Mouse (Mus musculus) testis, adult 2 months (tissue): ENCODE measurements around the gene Ppfia3. TPM values are rescaled to one million over a fixed set of nuclear protein-coding genes. Genes with fewer than 3 reads are reported as not detected.

ENCODE experiments used
- H3K27ac ChIP-seq: fragments of 200-500 bp; 2 replicates; pipeline ENCODE4 v1.5.1; 2012; ENCODE audit warnings: low read depth, low read length; ENCODE audit not compliant: control insufficient read depth, insufficient read depth
- H3K27me3 ChIP-seq: fragments of 200-500 bp; 2 replicates; pipeline ENCODE4 v1.6.1; 2012; ENCODE audit warnings: mild to moderate bottlenecking, low read length, moderate library complexity; ENCODE audit not compliant: control insufficient read depth, insufficient read depth
- H3K36me3 ChIP-seq: fragments of 200-500 bp; 2 replicates; pipeline ENCODE4 v1.6.1; 2012; ENCODE audit warnings: mild to moderate bottlenecking, low read length; ENCODE audit not compliant: control insufficient read depth, insufficient read depth
- H3K4me1 ChIP-seq: fragments of 200-500 bp; 2 replicates; pipeline ENCODE4 v1.6.1; 2012; ENCODE audit warnings: low read length; ENCODE audit not compliant: control insufficient read depth, insufficient read depth
- H3K4me3 ChIP-seq: fragments of 200-500 bp; 2 replicates; pipeline ENCODE4 v1.5.1; 2012; ENCODE audit warnings: low read depth, mild to moderate bottlenecking, low read length, moderate library complexity, mixed read lengths; ENCODE audit not compliant: control insufficient read depth
- CTCF ChIP-seq: fragments of 200-500 bp; IDR thresholded peaks from 2 replicates; pipeline ENCODE4 v1.5.1; 2012; ENCODE audit warnings: low read depth, mild to moderate bottlenecking, inconsistent platforms, low read length, moderate library complexity; ENCODE audit not compliant: control insufficient read depth, insufficient read depth, insufficient replicate concordance
- POLR2A ChIP-seq: fragments of 200-500 bp; IDR thresholded peaks from 2 replicates; pipeline ENCODE4 v1.6.1; 2012; ENCODE audit warnings: low read depth, mild to moderate bottlenecking, inconsistent platforms, low read length, moderate library complexity; ENCODE audit not compliant: control insufficient read depth
- polyA plus RNA-seq: library from polyadenylated mRNA; depleted of rRNA; stranded (reverse); fragments of >200 nt; gene quantifications from 2 replicates; pipeline ENCODE4 v1.2.3, GENCODE M21; 2012; rRNA removed

The Ppfia3 gene
- 1.1 and 1.2 TPM in 2 replicates for polyA plus RNA-seq

GRCm38 (mm10) chr7:45366652-45367019 is at the start of gene Ppfia3:
TSS of gene Ppfia3 (minus strand) at chr7:45367019.
- Histone ChIP-seq H3K27ac (peak within 1 kb of the TSS; percentile 50), H3K27me3 (no peaks in the 10 kb centered on the region; the same call in 1 of the 2 replicates), H3K36me3 (no peaks in the 10 kb centered on the region), H3K4me3 (peak within 1 kb of the TSS; percentile 86), H3K4me1 (peaks cover 49% of the 10 kb centered on the region)
- no peak for TF ChIP-seq CTCF
- no peak for TF ChIP-seq POLR2A

DNA sequence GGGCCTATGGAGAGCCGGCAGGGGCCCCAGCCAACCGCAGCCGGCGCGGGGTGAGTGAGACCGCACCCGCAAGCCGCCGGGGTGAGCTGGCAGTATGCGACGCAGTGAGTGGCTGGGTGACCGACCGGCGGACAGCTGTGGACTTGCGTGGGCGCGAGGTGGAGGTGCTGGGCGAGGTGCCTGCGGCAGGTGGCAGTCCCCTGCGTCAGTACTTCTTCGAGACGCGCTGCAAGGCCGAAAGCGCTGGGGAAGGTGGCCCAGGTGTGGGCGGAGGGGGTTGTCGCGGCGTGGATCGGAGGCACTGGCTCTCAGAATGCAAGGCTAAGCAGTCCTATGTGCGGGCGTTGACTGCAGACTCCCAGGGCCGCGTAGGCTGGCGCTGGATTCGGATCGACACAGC is 48.8 kb upstream of the Ppfia3 start:
- Histone ChIP-seq H3K36me3 (no peaks in the 10 kb centered on the region), H3K27ac (no peak overlapping the region), H3K27me3 (peaks cover 10% of the 10 kb centered on the region), H3K4me1 (peaks cover 38% of the 10 kb centered on the region), H3K4me3 (peak overlapping the region; percentile 72)
- no peak for TF ChIP-seq POLR2A
- no peak for TF ChIP-seq CTCF

DNA sequence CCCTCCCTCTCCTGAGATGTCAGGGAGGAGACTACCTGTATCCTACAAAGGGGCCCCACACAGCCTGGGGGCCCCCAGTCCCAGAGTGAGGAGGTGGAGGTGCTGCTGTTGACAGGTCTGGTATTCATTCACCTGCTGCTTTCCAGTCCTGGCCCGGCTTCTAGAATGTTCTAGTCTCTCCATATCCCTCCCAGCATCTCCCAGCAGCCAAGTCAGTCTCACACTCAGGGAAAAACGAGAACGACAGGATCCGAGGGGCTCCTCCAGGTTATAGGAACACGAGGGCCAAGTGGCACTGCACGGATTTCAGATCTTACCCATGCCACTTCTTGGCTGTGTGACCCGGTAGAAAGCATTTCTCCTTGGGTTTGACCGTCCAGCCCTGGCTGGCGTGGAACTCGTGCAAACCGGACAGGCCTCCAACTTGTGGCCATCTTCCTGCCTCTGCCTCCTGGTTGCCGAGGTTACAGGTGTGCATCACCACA is 48.0 kb upstream of the Ppfia3 start:
- H3K27ac ChIP-seq, result no peak overlapping the region
- H3K4me1 ChIP-seq, result peaks cover 38% of the 10 kb centered on the region
- H3K36me3 ChIP-seq, result no peaks in the 10 kb centered on the region
- H3K4me3 ChIP-seq, result peak overlapping the region; percentile 72
- TF ChIP-seq CTCF, result no peak
- no peak for TF ChIP-seq POLR2A
- H3K27me3 ChIP-seq, result peaks cover 10% of the 10 kb centered on the region

DNA sequence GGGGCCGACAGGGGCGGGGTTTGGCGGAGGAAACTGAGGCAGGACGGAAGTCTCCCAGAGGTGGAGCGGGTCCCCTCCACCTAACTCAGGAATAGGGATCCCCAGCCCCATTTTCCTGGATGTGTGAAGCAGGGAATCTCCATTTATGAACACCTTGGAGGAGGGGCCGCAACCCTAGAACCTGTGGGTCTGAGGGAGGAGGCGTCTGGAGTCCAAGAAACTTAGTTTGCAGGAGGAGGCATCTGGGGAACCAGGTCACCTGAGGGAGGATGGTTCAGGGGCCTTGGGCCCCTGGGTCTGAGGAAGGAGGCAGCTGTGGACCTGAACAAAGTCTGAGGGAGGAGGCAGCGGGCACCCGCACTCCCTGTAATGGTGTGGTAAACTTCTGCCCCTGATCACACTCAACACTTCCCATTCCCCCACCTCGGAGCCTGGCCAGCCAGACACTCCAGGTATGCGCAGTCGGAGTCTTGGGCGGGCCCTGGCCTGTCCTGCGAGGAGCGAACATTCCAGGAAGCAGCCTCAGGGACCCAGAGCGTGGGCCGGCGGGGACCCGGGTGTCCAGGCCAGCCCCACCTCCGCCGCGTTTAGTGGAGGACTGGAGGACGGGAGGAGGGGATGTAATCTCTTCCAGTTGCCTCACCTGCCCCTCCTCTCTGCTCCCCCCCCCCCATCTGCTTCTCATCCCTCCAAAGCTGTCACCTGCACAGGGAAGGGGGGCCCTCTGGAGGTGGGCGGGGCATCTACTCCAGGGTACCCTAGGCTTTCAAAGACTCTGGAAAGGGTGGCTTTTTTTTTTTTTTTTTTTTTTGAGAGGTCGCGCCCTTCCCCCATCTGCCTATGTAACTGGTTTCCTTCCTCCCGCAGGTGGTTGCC is 47.3 kb upstream of the Ppfia3 start:
- TF ChIP-seq POLR2A (no peak), CTCF (no peak)
- H3K4me1 ChIP-seq, result peaks cover 38% of the 10 kb centered on the region
- H3K27me3 ChIP-seq, result peaks cover 10% of the 10 kb centered on the region
- no peaks in the 10 kb centered on the region for H3K36me3 ChIP-seq
- H3K27ac ChIP-seq, result no peak overlapping the region
- H3K4me3 ChIP-seq, result peak overlapping the region; percentile 73

DNA sequence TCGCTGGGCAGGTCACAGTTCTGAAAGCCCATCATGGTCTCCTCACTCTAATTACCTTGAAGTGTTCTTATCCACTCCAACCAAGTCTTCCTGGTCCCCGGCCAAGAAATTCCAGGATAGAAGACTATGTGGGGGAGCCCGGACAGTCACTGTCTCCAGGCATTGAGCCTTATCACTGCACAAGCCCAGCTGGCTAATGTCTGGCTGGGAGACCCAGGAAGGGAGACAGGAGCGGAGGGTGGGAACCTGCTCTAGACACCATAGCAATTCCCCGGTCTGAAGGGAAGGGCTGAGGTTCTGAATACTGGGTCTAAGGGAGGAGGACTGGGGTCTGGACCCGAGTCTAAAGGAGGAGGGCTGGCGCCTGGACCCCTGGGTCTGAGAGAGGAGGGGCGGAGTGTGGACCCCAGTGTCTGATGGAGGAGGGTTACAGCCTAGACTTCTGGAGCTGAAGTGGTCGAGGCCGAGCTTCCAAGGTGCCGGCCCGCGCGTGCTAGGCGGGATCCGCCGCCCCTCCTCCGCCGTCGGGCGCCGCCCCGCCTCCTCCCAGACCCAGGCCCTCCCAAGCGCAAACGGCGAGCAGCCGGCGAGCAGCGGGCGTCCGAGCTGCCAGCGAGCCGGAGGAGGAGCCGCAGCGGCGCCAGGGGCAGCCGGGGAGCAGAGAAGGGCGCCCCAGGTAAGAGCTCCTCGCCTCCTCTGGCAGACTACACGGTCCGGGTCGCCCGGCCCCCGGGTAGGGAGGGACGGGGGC is 46.5 kb upstream of the Ppfia3 start, which contains the start of gene Ntf5:
Gene Ntf5, plus strand, starts transcription at position 583 of the 751 bp plus-strand sequence.
- Histone ChIP-seq H3K4me1 (peaks cover 33% of the 10 kb centered on the region), H3K27me3 (peaks cover 10% of the 10 kb centered on the region), H3K36me3 (no peaks in the 10 kb centered on the region), H3K27ac (no peak within 1 kb of the TSS), H3K4me3 (peak within 1 kb of the TSS; percentile 73)
- no peak for TF ChIP-seq CTCF
- no peak for TF ChIP-seq POLR2A

GRCm38 (mm10) chr7:45412421-45412820 is 45.6 kb upstream of the Ppfia3 start:
- H3K4me3 ChIP-seq, result no peak overlapping the region
- H3K27me3 ChIP-seq, result peaks cover 10% of the 10 kb centered on the region
- H3K27ac ChIP-seq, result no peak overlapping the region
- H3K4me1 ChIP-seq, result peaks cover 25% of the 10 kb centered on the region
- TF ChIP-seq POLR2A (no peak), CTCF (no peak)
- H3K36me3 ChIP-seq, result no peaks in the 10 kb centered on the region
